Mouse (Mus musculus): ENCODE data around the gene Zmat1. TPM values are rescaled to one million over a fixed set of nuclear protein-coding genes. Genes with fewer than 3 reads are reported as not detected.

The Zmat1 gene
- polyA plus RNA-seq (2015; fragmentation: Nextera tagmentation; extraction: Ambion mirVana): 2.8 and 2.9 TPM in 2 replicates

DNA sequence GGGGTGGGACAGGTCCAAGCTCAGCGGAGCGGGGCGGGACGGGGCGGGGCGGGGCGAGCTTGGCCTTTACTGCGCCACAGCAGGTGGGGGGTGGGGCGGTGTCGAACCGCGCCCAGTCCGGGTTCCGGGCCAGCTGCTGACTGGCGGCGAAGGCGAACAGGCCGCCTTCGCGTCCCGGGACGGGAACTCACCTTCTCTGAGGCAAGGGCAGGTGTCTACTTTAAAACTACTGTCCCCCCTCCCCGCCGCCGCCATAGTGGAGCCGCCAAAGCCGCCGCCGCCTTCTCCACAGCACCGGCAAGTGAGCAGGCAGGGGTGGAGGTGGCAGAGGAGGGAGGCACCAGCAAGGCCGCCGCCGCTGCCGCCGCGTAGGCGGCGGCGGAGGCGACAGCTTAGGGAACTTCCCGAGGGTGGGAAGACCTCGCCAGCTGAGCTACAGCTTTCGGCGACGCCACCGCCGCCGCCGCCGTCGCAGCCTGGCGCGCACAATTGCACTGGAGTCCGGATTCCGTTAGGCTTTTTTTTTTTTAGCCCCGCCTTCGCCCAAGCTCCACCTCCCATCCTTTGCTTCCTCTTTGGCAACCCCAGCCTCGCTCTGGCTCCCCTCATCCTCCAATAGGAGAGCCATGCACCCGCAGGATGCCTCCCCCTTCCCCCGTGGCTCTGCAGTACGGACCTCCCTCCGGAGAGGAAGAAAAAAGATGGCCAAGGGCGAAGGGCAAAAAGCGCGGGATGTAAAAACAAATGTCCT, at the start of gene Zmat1:
Gene Zmat1 (minus strand): TSS at position 490 of the 751 bp plus-strand sequence.

GRCm38 (mm10) chrX:134964546-134964945, 44.5 kb downstream of the Zmat1 start, which contains the start of gene Nxf2:
Nxf2 (minus strand) TSS chrX:134964754.

Other genes with a start within 250 kb of the Zmat1 start
- gene Armcx2, start 200.0 kb downstream of the Zmat1 start, polyA plus RNA-seq (2015; fragmentation: Nextera tagmentation; extraction: Ambion mirVana): 22.7 and 25.9 TPM in 2 replicates
- gene Nxf2, start 44.5 kb downstream of the Zmat1 start, polyA plus RNA-seq (2015; fragmentation: Nextera tagmentation; extraction: Ambion mirVana): 0.08 and 0.30 TPM in 2 replicates
- not detected in 2 replicates for gene Gm15023, start 168.4 kb upstream of the Zmat1 start, polyA plus RNA-seq (2015; fragmentation: Nextera tagmentation; extraction: Ambion mirVana)
- gene Tceal6, start 201.5 kb upstream of the Zmat1 start, polyA plus RNA-seq (2015; fragmentation: Nextera tagmentation; extraction: Ambion mirVana): 0.23 TPM in 1 of 2 replicates, not detected in the other

Data from urinary bladder, postnatal 0 days (tissue).